In the genomic region with DNA sequence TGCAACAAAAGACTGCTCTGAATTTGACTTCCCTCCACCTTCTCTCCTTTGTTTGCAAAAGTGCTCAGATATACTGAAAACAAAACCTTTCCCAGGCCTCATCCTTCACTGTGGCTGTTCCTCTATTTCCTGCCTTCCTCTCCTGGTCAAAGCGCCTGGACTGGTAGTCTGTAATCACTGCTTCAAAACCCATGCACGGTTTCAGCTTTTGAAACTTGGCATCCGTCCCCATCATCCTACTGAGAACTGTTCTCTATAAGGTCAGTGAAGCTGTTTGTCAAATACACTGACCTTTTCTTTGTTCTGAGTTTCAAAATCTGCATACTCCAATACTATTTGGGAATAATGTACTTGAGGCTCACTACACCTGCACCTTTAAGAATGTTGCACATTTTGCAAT, we compare ENCODE assay signal across 25 mouse cellular contexts. TPM values are rescaled to one million over a fixed set of nuclear protein-coding genes. Genes with fewer than 3 reads are reported as not detected.
A peak's percentile ranks its signal among the peaks of the same experiment; 100 is the strongest.
DNase-seq lines count a peak whose midpoint lies in the region; ATAC-seq lines count a peak whose summit lies in the region.
"Had no signal": no experiment of that assay in that cellular context is flagged by ENCODE, and none has a peak within 500 bp of the region (broad histone marks: within the 10 kb centered on the region; RNA-seq: fewer than 3 reads in every experiment).

No protein-coding gene starts in this region.

- H3K27me3 ChIP-seq in hindbrain, embryonic 13.5 days: no peaks in the 10 kb centered on the region
- no peaks in the 10 kb centered on the region for H3K27me3 ChIP-seq in hindbrain, embryonic 14.5 days (ENCODE audit: control insufficient read depth, insufficient read depth, low read length)
- H3K27me3 ChIP-seq: CH12.LX; embryonic facial prominence, embryonic 12.5 days; embryonic facial prominence, embryonic 15.5 days; forebrain, embryonic 15.5 days; hindbrain, embryonic 15.5 days; intestine, embryonic 15.5 days had no signal

- no peaks in the 10 kb centered on the region for H3K36me3 ChIP-seq in hindbrain, embryonic 13.5 days
- H3K36me3 ChIP-seq in hindbrain, embryonic 14.5 days (replicated peaks; ENCODE audit: control insufficient read depth, insufficient read depth): no peaks in the 10 kb centered on the region
- H3K36me3 ChIP-seq: embryonic facial prominence, embryonic 12.5 days; embryonic facial prominence, embryonic 15.5 days; forebrain, embryonic 15.5 days; G1E; hindbrain, embryonic 15.5 days; intestine, embryonic 15.5 days had no signal

- 0 out of 2 replicates have a peak overlapping the region, but pooled peaks have one; percentile 8 for H3K9ac ChIP-seq in hindbrain, embryonic 13.5 days
- no peak overlapping the region for H3K9ac ChIP-seq in hindbrain, embryonic 14.5 days
- H3K9ac ChIP-seq: embryonic facial prominence, embryonic 12.5 days; embryonic facial prominence, embryonic 15.5 days; forebrain, embryonic 15.5 days; hindbrain, embryonic 15.5 days; intestine, embryonic 15.5 days had no signal

- H3K9me3 ChIP-seq in hindbrain, embryonic 13.5 days: no peaks in the 10 kb centered on the region
- no peaks in the 10 kb centered on the region for H3K9me3 ChIP-seq in hindbrain, embryonic 14.5 days (ENCODE audit: control insufficient read depth, low read length)
- H3K9me3 ChIP-seq: embryonic facial prominence, embryonic 12.5 days; embryonic facial prominence, embryonic 15.5 days; forebrain, embryonic 15.5 days; G1E; hindbrain, embryonic 15.5 days; intestine, embryonic 15.5 days had no signal

- no peak overlapping the region for H3K4me3 ChIP-seq in hindbrain, embryonic 13.5 days
- H3K4me3 ChIP-seq in hindbrain, embryonic 14.5 days (replicated peaks; ENCODE audit: low read length): no peak overlapping the region
- H3K4me3 ChIP-seq: embryonic facial prominence, embryonic 12.5 days; embryonic facial prominence, embryonic 15.5 days; forebrain, embryonic 15.5 days; hindbrain, embryonic 15.5 days; intestine, embryonic 15.5 days had no signal

- H3K4me2 ChIP-seq in hindbrain, embryonic 13.5 days: no peak overlapping the region
- no peak overlapping the region for H3K4me2 ChIP-seq in hindbrain, embryonic 14.5 days (replicated peaks)
- H3K4me2 ChIP-seq: embryonic facial prominence, embryonic 12.5 days; embryonic facial prominence, embryonic 15.5 days; forebrain, embryonic 15.5 days; heart, embryonic 11.5 days; hindbrain, embryonic 15.5 days; intestine, embryonic 15.5 days had no signal

- ATAC-seq in hindbrain, embryonic 13.5 days (ENCODE audit: low FRiP score): no peak
- no peak for ATAC-seq in hindbrain, embryonic 14.5 days (ENCODE audit: low FRiP score)
- ATAC-seq: activated CD4-positive, CD25-positive, alpha-beta regulatory T cell, adult 4 months; forebrain, embryonic 15.5 days; intestine, embryonic 15.5 days had no signal

- WGBS in hindbrain, embryonic 13.5 days: 57% methylated on average over 3 of the region's 3 CpGs
- 68% methylated on average over 3 of the region's 3 CpGs for WGBS in hindbrain, embryonic 14.5 days

- no peak for DNase-seq in hindbrain, embryonic 14.5 days (ENCODE audit: low spot score)
- peak; percentile 25 for DNase-seq in ZHBTc4 (ENCODE audit: low read depth, low spot score)
- DNase-seq in adrenal gland, adult 8-10 months: peak; percentile 54
- peak; percentile 20 for DNase-seq in adrenal gland, postnatal 25 days
- DNase-seq in frontal cortex, postnatal 10 days (ENCODE audit: low spot score in 2 of 2): no peak
- DNase-seq in kidney, postnatal 25 days: no peak
- DNase-seq: B cell, adult 2 months; cerebellum, adult 11 months; cerebellum, adult 2 months; cerebellum, adult 9-11 months; cerebellum, postnatal 25 days; gastrocnemius, postnatal 14 days; heart, adult 11 months; kidney, adult 11 months; kidney, adult 8-10 months had no signal

- no peak overlapping the region for H3K27ac ChIP-seq in hindbrain, embryonic 13.5 days
- no peak overlapping the region for H3K27ac ChIP-seq in hindbrain, embryonic 14.5 days
- H3K27ac ChIP-seq: embryonic facial prominence, embryonic 12.5 days; embryonic facial prominence, embryonic 15.5 days; forebrain, embryonic 15.5 days; hindbrain, embryonic 15.5 days; intestine, embryonic 15.5 days had no signal

- peaks cover 9% of the 10 kb centered on the region for H3K4me1 ChIP-seq in hindbrain, embryonic 13.5 days (replicated peaks)
- H3K4me1 ChIP-seq in hindbrain, embryonic 14.5 days (replicated peaks; ENCODE audit: control insufficient read depth, insufficient read depth, low read length): peaks cover 8% of the 10 kb centered on the region
- H3K4me1 ChIP-seq: intestine, embryonic 15.5 days had no signal

RNA-seq across cellular contexts. Expression of gene Zranb1, which starts 3.7 kb away (rescaled TPM):
- polyA plus RNA-seq in hindbrain, embryonic 13.5 days (2015; fragmentation: Nextera tagmentation; extraction: Ambion mirVana): 20.3 and 20.6 TPM in 2 replicates
- polyA plus RNA-seq in hindbrain, embryonic 14.5 days (2014; fragmentation: Nextera tagmentation; extraction: Ambion mirVana): 32.6 and 32.8 TPM in 2 replicates
- total RNA-seq in adrenal gland, adult 8-10 months (2022): 10 to 100 TPM; 33.4 to 37.8 (median 36.2) TPM
- total RNA-seq in adrenal gland, postnatal 25 days (2021): 33.3 and 38.6 TPM in 2 replicates

Comparison
In these comparisons a context has a peak if more than half of its experiments do, and no peak if none do; other contexts are left out.
1. DNase-seq: peak in ZHBTc4 (single experiment), adrenal gland, adult 8-10 months (single experiment) and adrenal gland, postnatal 25 days (single experiment); none in hindbrain, embryonic 14.5 days (single experiment), frontal cortex, postnatal 10 days (0 of 2) and kidney, postnatal 25 days (0 of 2).